Mouse (Mus musculus) kidney, postnatal 0 days (tissue): ENCODE results near the gene Gm26920. TPM values are rescaled to one million over a fixed set of nuclear protein-coding genes. Genes with fewer than 3 reads are reported as not detected.
"Not testable (repeated sequence)": the region's sequence is repeated elsewhere in the genome, so short reads cannot be mapped to it uniquely, and the experiment has no call there.

Experiments
- ATAC-seq: fragments of 200-750 bp; cut with Nextera tagmentation; replicated peaks from 2 replicates; pipeline ENCODE4 v1.8.0; 2017; ENCODE audit warnings: low read depth, moderate number of reproducible peaks, moderate TSS enrichment, moderate library complexity; ENCODE audit not compliant: low FRiP score
- DNase-seq: peaks from one replicate; pipeline ENCODE4 v3.0.0-alpha.2; 2016; ENCODE audit warnings: low spot score
- H3K27ac ChIP-seq: fragments of 300-500 bp; sonication (generic); 2 replicates; pipeline ENCODE4 v1.5.1; 2014; ENCODE audit warnings: mild to moderate bottlenecking
- H3K27me3 ChIP-seq: fragments of 300-500 bp; sonication (generic); 2 replicates; pipeline ENCODE4 v1.6.1; 2014; ENCODE audit warnings: low read length, mixed read lengths; ENCODE audit not compliant: insufficient read depth
- H3K36me3 ChIP-seq: fragments of 300-500 bp; sonication (generic); 2 replicates; pipeline ENCODE4 v1.6.1; 2014; ENCODE audit warnings: low read length, mixed read lengths; ENCODE audit not compliant: insufficient read depth
- H3K4me1 ChIP-seq: fragments of 300-500 bp; sonication (generic); replicated peaks from 2 replicates; pipeline ENCODE4 v1.6.1; 2014; ENCODE audit warnings: antibody characterized with exemption, low read length, mixed read lengths; ENCODE audit not compliant: insufficient read depth
- H3K4me2 ChIP-seq: fragments of 300-500 bp; sonication (generic); 2 replicates; pipeline ENCODE4 v1.6.1; 2014; ENCODE audit warnings: mild to moderate bottlenecking, low read length, moderate library complexity, mixed read lengths
- H3K4me3 ChIP-seq: fragments of 300-500 bp; sonication (generic); replicated peaks from 2 replicates; pipeline ENCODE4 v1.5.1; 2014; ENCODE audit warnings: low read depth, low read length
- H3K9ac ChIP-seq: fragments of 300-500 bp; sonication (generic); 2 replicates; pipeline ENCODE4 v1.6.1; 2014; ENCODE audit warnings: low read depth, low read length
- H3K9me3 ChIP-seq: fragments of 300-500 bp; sonication (generic); replicated peaks from 2 replicates; pipeline ENCODE4 v1.6.1; 2016; ENCODE audit warnings: low read length, inconsistent platforms, mixed read lengths
- CTCF ChIP-seq: IDR thresholded peaks from 2 replicates; pipeline ENCODE4 v1.5.1; 2016; ENCODE audit warnings: antibody characterized with exemption, low read depth, mild to moderate bottlenecking, moderate library complexity
- whole genome bisulfite sequencing: fragments of 180-500 bp; shearing (Covaris S2); extraction: QIAGEN DNeasy Blood & Tissue Kit; methylation state at CpG from one replicate; pipeline ENCODE4 v1.1.7; 2014; 5-methylcytosine and 5-hydroxymethylcytosine counted together
- polyA plus RNA-seq: library from polyadenylated mRNA; unstranded; fragments of >200 nt; fragmentation: Nextera tagmentation; extraction: Ambion mirVana; gene quantifications from 2 replicates; pipeline ENCODE4 v1.2.1, GENCODE M21; 2015

Gene Gm26920
- 0.83 and 1.8 TPM in 2 replicates for polyA plus RNA-seq

DNA sequence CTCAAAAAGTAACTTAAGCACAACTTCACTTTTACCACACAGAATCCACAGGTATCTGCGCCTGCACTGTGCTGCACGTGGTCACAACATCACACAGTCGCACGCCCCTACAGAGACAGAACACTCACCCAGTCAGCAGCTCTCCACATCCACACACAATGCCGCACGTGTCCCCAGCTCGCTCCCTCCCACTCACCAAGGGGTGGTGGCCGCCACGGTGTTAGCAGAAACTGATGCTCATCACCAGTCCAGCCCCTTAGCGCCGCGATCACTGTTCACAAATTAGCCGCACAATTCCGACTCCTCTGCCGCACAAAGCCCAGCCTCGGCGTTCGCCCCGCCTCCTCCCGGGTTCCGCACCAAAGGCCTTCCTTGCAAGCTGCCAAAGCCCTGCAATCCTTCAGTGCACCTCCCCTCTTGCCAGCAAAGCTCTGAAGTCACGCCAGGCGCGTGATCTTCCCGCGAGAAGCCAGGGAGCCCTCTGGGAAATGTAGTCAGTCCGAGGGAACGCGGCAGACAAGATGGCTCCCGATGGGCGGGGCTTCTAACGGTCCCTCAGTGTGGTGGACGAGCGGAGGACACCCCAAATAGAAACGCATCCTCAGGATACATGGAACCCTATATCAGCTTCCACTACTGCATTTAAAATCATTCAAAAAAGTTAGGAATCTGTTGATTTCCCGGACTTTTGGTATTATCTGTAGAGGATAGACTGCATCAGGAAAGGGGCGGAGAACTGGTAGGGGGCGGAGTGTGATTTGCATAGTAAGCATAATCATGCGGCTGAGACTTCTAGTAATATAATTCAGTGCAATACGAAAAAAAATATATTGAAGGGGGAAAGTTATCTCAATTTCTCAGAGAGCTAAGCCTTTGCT is at the start of gene Gm26920, which contains the start of gene Zfp566:
Gene Gm26920 (minus strand): TSS at position 319 of the 878 bp plus-strand sequence.
Gene Zfp566 (minus strand): TSS at position 436 of the 878 bp plus-strand sequence.
- ATAC-seq = peak; percentile 93
- peak within 1 kb of the TSS; percentile 81 for H3K4me2 ChIP-seq
- no peak for TF ChIP-seq CTCF
- no peaks in the 10 kb centered on the region for H3K27me3 ChIP-seq
- H3K27ac ChIP-seq = peak within 1 kb of the TSS; percentile 68
- under 1% methylated on average over 40 of the region's 40 CpGs for WGBS
- peak within 1 kb of the TSS; percentile 60 for H3K4me3 ChIP-seq
- peak; percentile 99 for DNase-seq
- H3K9ac ChIP-seq = peak within 1 kb of the TSS; percentile 67
- H3K36me3 ChIP-seq = 0 out of 2 replicates have a peak, but pooled peaks cover 2% of the 10 kb centered on the region
- peaks cover 15% of the 10 kb centered on the region; the same call in 1 of the 2 replicates for H3K4me1 ChIP-seq
- no peaks in the 10 kb centered on the region for H3K9me3 ChIP-seq

DNA sequence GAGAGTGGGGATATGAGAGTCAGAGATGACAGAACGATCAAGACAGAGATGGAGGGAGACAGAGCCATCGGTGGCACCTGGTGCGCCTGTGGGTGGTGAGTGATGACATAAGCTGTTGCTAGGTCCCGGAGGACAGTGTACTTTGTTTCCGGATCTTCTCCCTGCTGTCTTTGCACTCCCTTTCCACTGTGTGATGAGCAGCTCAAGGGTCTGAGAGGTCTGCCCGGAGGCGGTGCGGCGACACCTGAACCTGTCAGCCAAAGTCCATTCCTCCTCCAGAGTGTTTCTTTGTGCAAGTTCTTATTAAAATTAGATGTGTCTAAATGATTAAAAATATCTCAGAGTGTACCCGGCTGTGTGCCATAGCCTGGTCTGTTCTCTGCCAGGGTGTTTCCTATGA is 46.6 kb upstream of the Gm26920 start:
- Histone ChIP-seq H3K9me3 (no peaks in the 10 kb centered on the region), H3K27ac (no peak overlapping the region), H3K9ac (no peak overlapping the region), H3K4me1 (no peaks in the 10 kb centered on the region), H3K4me2 (no peak overlapping the region), H3K4me3 (no peak overlapping the region), H3K27me3 (no peaks in the 10 kb centered on the region), H3K36me3 (peaks cover 14% of the 10 kb centered on the region)
- DNase-seq (no peak), ATAC-seq (no peak)
- 88% methylated on average over 10 of the region's 10 CpGs for WGBS
- no peak for TF ChIP-seq CTCF

DNA sequence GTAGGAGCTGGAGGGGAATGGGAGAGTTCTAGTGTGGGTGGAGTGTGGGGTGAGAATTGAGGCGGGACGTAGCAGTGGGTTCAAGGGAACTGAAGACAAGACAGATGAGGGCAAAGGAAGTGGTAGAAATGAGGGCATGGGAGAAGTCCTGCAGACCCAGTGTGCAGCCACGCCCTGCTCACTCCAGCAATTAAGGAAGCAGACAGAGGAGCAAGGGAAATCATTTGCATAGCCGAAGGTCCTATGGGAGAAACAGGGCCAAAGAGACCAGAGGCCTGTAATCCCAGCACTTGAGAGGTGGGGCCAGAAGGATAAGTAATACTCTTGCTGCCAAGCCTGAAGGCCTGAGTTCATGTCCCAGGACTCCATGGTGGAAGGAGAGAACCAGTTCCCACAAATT is 42.2 kb upstream of the Gm26920 start:
- H3K4me3 ChIP-seq = no peak overlapping the region
- no peak overlapping the region for H3K4me2 ChIP-seq
- H3K9me3 ChIP-seq = no peaks in the 10 kb centered on the region
- H3K9ac ChIP-seq = no peak overlapping the region
- TF ChIP-seq CTCF = no peak
- no peak overlapping the region for H3K27ac ChIP-seq
- H3K36me3 ChIP-seq = peaks cover 24% of the 10 kb centered on the region
- WGBS = 92% methylated on average over 4 of the region's 4 CpGs
- no peaks in the 10 kb centered on the region for H3K4me1 ChIP-seq
- no peaks in the 10 kb centered on the region for H3K27me3 ChIP-seq
- no peak for DNase-seq
- no peak for ATAC-seq

DNA sequence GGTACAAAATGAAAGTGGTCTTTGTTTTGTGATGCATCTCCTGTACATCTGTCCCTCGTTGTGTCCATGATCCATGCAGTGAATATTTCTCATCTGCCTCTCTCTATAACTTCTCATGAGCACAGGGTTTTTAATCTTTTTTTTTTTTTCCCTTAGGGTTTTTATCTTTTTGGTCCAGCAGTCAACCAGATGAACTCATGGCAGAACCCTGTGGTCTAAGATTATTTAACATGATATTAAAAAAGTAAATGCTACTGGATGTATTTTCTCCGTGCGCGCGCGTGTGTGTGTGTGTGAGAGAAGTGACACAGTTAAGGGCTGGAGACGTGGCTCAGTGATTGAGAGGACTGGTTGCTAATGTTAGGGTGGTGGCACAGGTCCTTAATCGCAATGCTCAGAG is 39.7 kb upstream of the Gm26920 start:
- H3K36me3 ChIP-seq = peaks cover 28% of the 10 kb centered on the region
- H3K4me3 ChIP-seq = no peak overlapping the region
- DNase-seq (no peak), ATAC-seq (no peak)
- H3K27ac ChIP-seq = no peak overlapping the region
- no peak overlapping the region for H3K9ac ChIP-seq
- H3K4me2 ChIP-seq = no peak overlapping the region
- 93% methylated on average over 8 of the region's 8 CpGs for WGBS
- H3K27me3 ChIP-seq = no peaks in the 10 kb centered on the region
- no peaks in the 10 kb centered on the region for H3K4me1 ChIP-seq
- no peak for TF ChIP-seq CTCF
- no peaks in the 10 kb centered on the region for H3K9me3 ChIP-seq

DNA sequence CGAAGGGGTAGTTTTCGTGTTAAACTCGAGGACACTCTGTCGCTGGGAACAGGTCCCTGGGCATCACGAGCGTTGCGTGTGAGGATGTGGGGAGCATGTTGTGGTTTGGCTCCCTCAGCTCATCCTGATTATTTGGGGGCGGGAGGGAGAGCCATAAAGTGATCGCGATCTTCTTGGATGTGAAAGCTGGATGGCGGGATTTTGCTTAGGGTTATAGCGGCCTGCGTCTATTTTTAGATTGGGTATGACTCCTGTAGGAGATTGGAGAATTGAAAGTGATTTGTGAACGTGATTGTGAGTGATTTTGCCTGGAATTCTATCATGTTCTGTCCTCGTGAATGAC is 31.9 kb upstream of the Gm26920 start:
- Histone ChIP-seq H3K4me2 (peak overlapping the region; percentile 84), H3K27me3 (no peaks in the 10 kb centered on the region), H3K27ac (peak overlapping the region; percentile 21; the same call in 1 of the 2 replicates), H3K9ac (peak overlapping the region; percentile 53), H3K4me1 (no peaks in the 10 kb centered on the region), H3K36me3 (0 out of 2 replicates have a peak, but pooled peaks cover 4% of the 10 kb centered on the region), H3K9me3 (no peaks in the 10 kb centered on the region), H3K4me3 (peak overlapping the region; percentile 64)
- no peak for TF ChIP-seq CTCF
- DNase-seq (peak; percentile 43), ATAC-seq (no peak)
- WGBS = 3% methylated on average over 15 of the region's 15 CpGs

DNA sequence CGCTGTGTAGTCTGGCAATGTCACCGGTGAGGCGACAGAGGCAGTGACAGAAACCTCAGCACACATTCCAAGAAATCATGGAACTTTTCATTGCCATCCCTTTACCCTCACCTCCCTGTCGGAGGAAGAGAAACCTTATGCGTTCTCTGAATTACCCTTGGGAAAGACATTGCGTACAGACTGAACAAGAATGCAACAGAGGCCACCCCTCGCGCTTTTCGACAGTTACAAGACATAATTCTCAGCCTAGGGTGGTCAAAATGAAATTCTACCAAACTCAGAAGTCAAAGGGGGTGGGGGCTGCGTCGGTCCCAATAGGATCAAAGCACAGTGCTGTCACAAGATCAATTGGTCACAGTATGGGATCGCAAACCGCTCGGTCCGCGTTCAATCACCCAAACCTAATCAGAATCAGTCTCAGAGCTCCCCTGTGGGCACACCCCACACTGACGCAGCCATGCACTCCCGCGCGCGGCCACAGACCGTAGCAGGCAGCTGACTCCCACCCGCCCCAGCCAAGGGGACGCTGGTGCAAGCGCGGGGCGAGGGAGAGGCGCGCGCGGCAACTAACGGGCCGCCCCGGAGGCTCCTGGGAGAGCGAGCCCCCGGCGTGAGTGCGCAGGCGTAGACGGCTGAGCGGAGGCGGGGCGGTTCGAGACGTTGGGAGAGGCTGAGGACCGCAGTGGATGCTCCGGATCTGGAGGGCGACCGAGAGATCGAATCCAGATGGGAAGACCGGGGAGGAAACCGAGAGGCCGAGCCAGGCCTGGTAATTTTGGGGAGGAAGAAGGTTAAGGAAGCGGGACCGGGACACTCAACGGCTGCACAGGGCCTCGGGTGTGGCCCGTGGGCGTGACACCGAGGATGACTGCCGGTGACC is 31.3 kb upstream of the Gm26920 start, which contains the start of gene Zfp382:
Gene Zfp382 (plus strand): TSS at position 635 of the 880 bp plus-strand sequence.
- Histone ChIP-seq H3K4me3 (peak within 1 kb of the TSS; percentile 64), H3K36me3 (0 out of 2 replicates have a peak, but pooled peaks cover 4% of the 10 kb centered on the region), H3K9me3 (no peaks in the 10 kb centered on the region), H3K27me3 (no peaks in the 10 kb centered on the region), H3K9ac (peak within 1 kb of the TSS; percentile 53), H3K4me1 (no peaks in the 10 kb centered on the region), H3K4me2 (peak within 1 kb of the TSS; percentile 84), H3K27ac (peak within 1 kb of the TSS; percentile 21)
- ATAC-seq = peak; percentile 93
- DNase-seq = peak; percentile 95
- no peak for TF ChIP-seq CTCF
- WGBS = under 1% methylated on average over 61 of the region's 61 CpGs

DNA sequence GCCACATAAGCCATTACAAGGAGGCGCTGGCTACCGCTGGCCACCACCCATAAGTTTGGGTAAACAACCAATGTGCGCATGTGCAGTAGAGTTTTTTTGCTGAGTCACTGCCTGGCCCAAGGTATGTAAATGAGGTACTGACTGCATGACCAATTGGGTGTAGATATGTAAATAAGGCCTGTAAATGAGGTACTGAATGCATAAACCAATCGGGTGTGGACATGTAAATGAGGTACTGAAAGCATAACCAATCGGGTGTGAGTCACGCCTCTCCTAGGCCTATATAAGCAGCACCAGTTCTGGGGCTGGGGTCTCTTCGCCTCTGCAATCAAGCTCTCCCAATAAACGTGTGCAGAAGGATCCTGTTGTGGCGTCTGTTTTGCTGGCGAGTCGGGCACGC is 27.7 kb upstream of the Gm26920 start:
- H3K9me3 ChIP-seq, H3K27me3 ChIP-seq, ATAC-seq, DNase-seq, H3K4me1 ChIP-seq, H3K27ac ChIP-seq, H3K4me3 ChIP-seq, H3K4me2 ChIP-seq, H3K9ac ChIP-seq, H3K36me3 ChIP-seq: not testable (repeated sequence)
- 93% methylated on average over 12 of the region's 12 CpGs for WGBS
